Mouse (Mus musculus) heart, embryonic 16.5 days (tissue): Measurements from ENCODE around the gene Eef1a2. TPM values are rescaled to one million over a fixed set of nuclear protein-coding genes. Genes with fewer than 3 reads are reported as not detected.

ENCODE experiments used
- ATAC-seq: fragments of 200-750 bp; cut with Nextera tagmentation; replicated peaks from 2 replicates; pipeline ENCODE4 v1.8.0; 2017; ENCODE audit warnings: moderate number of reproducible peaks; ENCODE audit not compliant: insufficient read depth, low FRiP score; ENCODE audit errors: extremely low read depth
- H3K27ac ChIP-seq: fragments of 300-500 bp; sonication (generic); 2 replicates; pipeline ENCODE4 v1.5.1; 2014; ENCODE audit warnings: mild to moderate bottlenecking, low read length, control low read depth, moderate library complexity
- H3K27me3 ChIP-seq: fragments of 300-500 bp; sonication (generic); 2 replicates; pipeline ENCODE4 v1.6.1; 2014; ENCODE audit warnings: low read length, mixed read lengths; ENCODE audit not compliant: control insufficient read depth, insufficient read depth
- H3K36me3 ChIP-seq: fragments of 300-500 bp; sonication (generic); 2 replicates; pipeline ENCODE4 v1.6.1; 2014; ENCODE audit not compliant: control insufficient read depth, insufficient read depth
- H3K4me1 ChIP-seq: fragments of 300-500 bp; sonication (generic); 2 replicates; pipeline ENCODE4 v1.6.1; 2014; ENCODE audit warnings: low read length, mixed read lengths; ENCODE audit not compliant: control insufficient read depth, insufficient read depth
- H3K4me2 ChIP-seq: fragments of 300-500 bp; sonication (generic); 2 replicates; pipeline ENCODE4 v1.6.1; 2014; ENCODE audit warnings: low read depth, mild to moderate bottlenecking, control low read depth, low read length
- H3K4me3 ChIP-seq: fragments of 300-500 bp; sonication (generic); 2 replicates; pipeline ENCODE4 v1.5.1; 2014; ENCODE audit warnings: mild to moderate bottlenecking, control low read depth, low read length
- H3K9ac ChIP-seq: fragments of 300-500 bp; sonication (generic); 2 replicates; pipeline ENCODE4 v1.6.1; 2014; ENCODE audit warnings: low read length, control low read depth
- H3K9me3 ChIP-seq: fragments of 300-500 bp; sonication (generic); replicated peaks from 2 replicates; pipeline ENCODE4 v1.6.1; 2016; ENCODE audit warnings: low read length; ENCODE audit not compliant: control insufficient read depth
- WGBS: fragments of 180-500 bp; shearing (Covaris S2); extraction: QIAGEN DNeasy Blood & Tissue Kit; methylation state at CpG from one replicate; pipeline ENCODE4 v1.1.7; 2014; 5-methylcytosine and 5-hydroxymethylcytosine counted together
- polyA plus RNA-seq: library from polyadenylated mRNA; unstranded; fragments of >200 nt; fragmentation: Nextera tagmentation; extraction: Ambion mirVana; gene quantifications from 2 replicates; pipeline ENCODE4 v1.2.1, GENCODE M21; 2015

Eef1a2 gene
- polyA plus RNA-seq, 1 experiment from 2014 or later: 7.1 TPM

- no peaks in the 10 kb centered on the region for H3K9me3 ChIP-seq
- no peak overlapping the region for H3K9ac ChIP-seq
- H3K4me2 ChIP-seq: no peak overlapping the region
- H3K4me3 ChIP-seq: no peak overlapping the region
- H3K36me3 ChIP-seq: no peaks in the 10 kb centered on the region
- no peak for ATAC-seq
- H3K27me3 ChIP-seq: peaks cover 34% of the 10 kb centered on the region
- H3K4me1 ChIP-seq: no peaks in the 10 kb centered on the region
- H3K27ac ChIP-seq: no peak overlapping the region
- WGBS: 54% methylated on average over 4 of the region's 4 CpGs
These were observed 27.9 kb downstream of the Eef1a2 start for GRCm38 (mm10) chr2:181128963-181129362.

GRCm38 (mm10) chr2:181127786-181128185, 29.0 kb downstream of the Eef1a2 start:
- H3K36me3 ChIP-seq: no peaks in the 10 kb centered on the region
- no peak for ATAC-seq
- 42% methylated on average over 3 of the region's 3 CpGs for WGBS

GRCm38 (mm10) chr2:181125726-181126455, 30.9 kb downstream of the Eef1a2 start:
- Histone ChIP-seq H3K4me3 (no peak overlapping the region), H3K9me3 (no peaks in the 10 kb centered on the region), H3K4me1 (no peaks in the 10 kb centered on the region), H3K27ac (no peak overlapping the region), H3K4me2 (no peak overlapping the region), H3K27me3 (peaks cover 9% of the 10 kb centered on the region), H3K9ac (no peak overlapping the region), H3K36me3 (no peaks in the 10 kb centered on the region)
- WGBS: 39% methylated on average over 7 of the region's 7 CpGs
- no peak for ATAC-seq

More at GRCm38 (mm10) chr2:181127786-181128185, 29.0 kb downstream of the Eef1a2 start:
- no peak overlapping the region for H3K9ac ChIP-seq
- H3K27me3 ChIP-seq: peaks cover 23% of the 10 kb centered on the region
- no peaks in the 10 kb centered on the region for H3K9me3 ChIP-seq
- H3K4me3 ChIP-seq: no peak overlapping the region
- no peak overlapping the region for H3K4me2 ChIP-seq
- no peak overlapping the region for H3K27ac ChIP-seq
- no peaks in the 10 kb centered on the region for H3K4me1 ChIP-seq

GRCm38 (mm10) chr2:181122642-181123041, 34.2 kb downstream of the Eef1a2 start:
- peaks cover 19% of the 10 kb centered on the region for H3K27me3 ChIP-seq
- H3K36me3 ChIP-seq: no peaks in the 10 kb centered on the region
- H3K9me3 ChIP-seq: no peaks in the 10 kb centered on the region
- H3K4me2 ChIP-seq: no peak overlapping the region
- no peak overlapping the region for H3K4me3 ChIP-seq
- no peak for ATAC-seq
- no peak overlapping the region for H3K27ac ChIP-seq
- no peaks in the 10 kb centered on the region for H3K4me1 ChIP-seq
- no peak overlapping the region for H3K9ac ChIP-seq

DNA sequence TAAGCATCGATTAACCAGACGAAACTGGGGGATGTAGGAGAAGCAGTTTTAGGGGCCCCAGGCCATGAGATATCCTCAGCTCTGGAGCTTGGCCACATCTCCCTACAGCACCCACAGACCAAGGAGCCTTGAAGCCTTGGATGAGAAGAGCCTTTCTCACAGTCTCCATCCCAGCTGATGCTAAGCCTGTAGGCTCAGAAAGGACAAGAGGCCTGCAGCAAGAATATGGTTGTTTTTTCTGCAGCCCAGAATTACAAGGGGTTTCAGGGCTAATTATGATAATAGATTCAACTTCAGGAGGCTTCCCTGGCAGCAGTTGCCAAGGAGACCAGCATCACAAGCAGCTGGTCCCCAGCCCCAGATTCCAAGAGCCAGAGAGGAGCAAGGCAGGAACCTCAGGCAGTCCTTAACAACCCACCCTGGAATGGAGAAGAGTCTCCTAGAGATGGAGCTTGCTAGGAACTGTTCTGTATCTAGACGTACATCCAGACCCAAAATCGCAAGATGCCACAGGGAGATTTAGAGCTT, 35.8 kb downstream of the Eef1a2 start:
- Histone ChIP-seq H3K27me3 (peaks cover 26% of the 10 kb centered on the region), H3K4me2 (no peak overlapping the region), H3K4me3 (no peak overlapping the region), H3K9me3 (no peaks in the 10 kb centered on the region), H3K9ac (no peak overlapping the region), H3K27ac (no peak overlapping the region), H3K36me3 (no peaks in the 10 kb centered on the region), H3K4me1 (no peaks in the 10 kb centered on the region)
- WGBS: 74% methylated on average over 4 of the region's 4 CpGs
- ATAC-seq: no peak

- ATAC-seq: no peak
- WGBS: 23% methylated on average over 10 of the region's 10 CpGs
- Histone ChIP-seq H3K4me2 (no peak overlapping the region), H3K9ac (no peak overlapping the region), H3K27me3 (peaks cover 26% of the 10 kb centered on the region), H3K4me1 (no peaks in the 10 kb centered on the region), H3K9me3 (no peaks in the 10 kb centered on the region), H3K27ac (no peak overlapping the region), H3K36me3 (no peaks in the 10 kb centered on the region), H3K4me3 (no peak overlapping the region)
These were observed 36.9 kb downstream of the Eef1a2 start for GRCm38 (mm10) chr2:181119952-181120351.

DNA sequence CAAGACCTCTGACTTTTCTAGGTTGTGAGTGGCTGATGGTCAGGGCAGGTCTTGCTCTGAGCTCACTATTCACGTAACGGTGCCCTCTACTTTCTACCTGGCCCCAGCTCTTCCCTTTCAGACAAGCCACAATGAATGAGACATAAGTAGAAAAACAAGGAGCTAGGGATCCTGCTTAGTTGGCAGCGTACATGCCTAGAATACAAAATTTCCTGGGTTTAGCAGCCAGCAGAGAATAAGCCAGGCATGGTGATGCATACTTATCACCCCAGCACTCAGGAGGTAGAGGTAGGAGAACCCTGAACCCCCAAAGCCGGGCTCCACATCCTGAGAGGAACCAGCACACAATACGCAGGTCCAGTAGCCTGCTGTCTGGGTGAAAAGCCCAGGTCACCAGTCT, 40.4 kb downstream of the Eef1a2 start:
- no peak overlapping the region for H3K27ac ChIP-seq
- no peak overlapping the region for H3K9ac ChIP-seq
- H3K4me3 ChIP-seq: no peak overlapping the region
- no peaks in the 10 kb centered on the region for H3K9me3 ChIP-seq
- WGBS: 79% methylated on average over 5 of the region's 5 CpGs
- no peaks in the 10 kb centered on the region for H3K4me1 ChIP-seq
- ATAC-seq: no peak
- no peak overlapping the region for H3K4me2 ChIP-seq
- H3K36me3 ChIP-seq: no peaks in the 10 kb centered on the region
- peaks cover 23% of the 10 kb centered on the region for H3K27me3 ChIP-seq

DNA sequence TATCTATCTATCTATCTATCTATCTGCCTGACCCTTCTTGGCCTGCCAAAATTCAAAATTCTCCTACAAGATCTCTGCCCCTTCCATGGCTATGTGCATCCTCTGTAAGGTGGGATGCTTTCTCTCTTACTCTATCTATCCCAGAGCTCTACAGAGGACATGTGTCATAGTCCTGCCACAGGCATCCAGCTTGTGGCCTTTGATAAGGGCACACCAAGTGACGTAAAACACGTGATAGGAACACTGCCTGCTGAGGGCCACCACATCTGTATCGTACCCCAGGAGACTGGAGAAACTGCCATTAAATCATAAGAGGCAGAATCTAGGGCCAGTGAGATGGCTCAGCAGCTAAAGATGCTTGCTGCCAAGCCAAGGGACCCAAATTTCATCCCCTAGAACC, 41.4 kb downstream of the Eef1a2 start:
- H3K4me3 ChIP-seq: no peak overlapping the region
- H3K27ac ChIP-seq: no peak overlapping the region
- no peak overlapping the region for H3K4me2 ChIP-seq
- no peak for ATAC-seq
- H3K4me1 ChIP-seq: no peaks in the 10 kb centered on the region
- peaks cover 19% of the 10 kb centered on the region for H3K27me3 ChIP-seq
- H3K9ac ChIP-seq: no peak overlapping the region
- 68% methylated on average over 3 of the region's 3 CpGs for WGBS
- H3K36me3 ChIP-seq: no peaks in the 10 kb centered on the region
- no peaks in the 10 kb centered on the region for H3K9me3 ChIP-seq

- H3K36me3 ChIP-seq: no peaks in the 10 kb centered on the region
- H3K4me1 ChIP-seq: no peaks in the 10 kb centered on the region
- no peak overlapping the region for H3K4me2 ChIP-seq
- H3K27me3 ChIP-seq: peaks cover 12% of the 10 kb centered on the region
- H3K9ac ChIP-seq: no peak overlapping the region
- no peak overlapping the region for H3K27ac ChIP-seq
- WGBS: 70% methylated on average over 8 of the region's 8 CpGs
- ATAC-seq: no peak
- H3K9me3 ChIP-seq: no peaks in the 10 kb centered on the region
- H3K4me3 ChIP-seq: no peak overlapping the region
These were observed 43.0 kb downstream of the Eef1a2 start for GRCm38 (mm10) chr2:181113762-181114361.
